Mouse (Mus musculus) limb, embryonic 14.5 days (tissue): ENCODE results near the gene Wwox. TPM values are rescaled to one million over a fixed set of nuclear protein-coding genes. Genes with fewer than 3 reads are reported as not detected.

ENCODE experiments used
- ATAC-seq: fragments of 200-750 bp; cut with Nextera tagmentation; 2 replicates; pipeline ENCODE4 v1.8.0; 2017; ENCODE audit warnings: low read depth, moderate number of reproducible peaks, moderate TSS enrichment; ENCODE audit not compliant: low FRiP score
- DNase-seq: peaks from one replicate; pipeline ENCODE4 v3.0.0-alpha.2; 2015; ENCODE audit warnings: low spot score
- H3K27ac ChIP-seq: fragments of 300-500 bp; sonication (generic); replicated peaks from 2 replicates; pipeline ENCODE4 v1.5.1; 2014; ENCODE audit warnings: low read depth, mild to moderate bottlenecking, low read length, moderate library complexity, mixed read lengths
- H3K27me3 ChIP-seq: fragments of 300-500 bp; sonication (generic); 2 replicates; pipeline ENCODE4 v1.6.1; 2014; ENCODE audit warnings: low read length, mixed read lengths; ENCODE audit not compliant: control insufficient read depth, insufficient read depth
- H3K36me3 ChIP-seq: fragments of 300-500 bp; sonication (generic); 2 replicates; pipeline ENCODE4 v1.6.1; 2014; ENCODE audit warnings: mild to moderate bottlenecking, low read length, moderate library complexity, mixed read lengths; ENCODE audit not compliant: control insufficient read depth, insufficient read depth
- H3K4me1 ChIP-seq: fragments of 300-500 bp; sonication (generic); 2 replicates; pipeline ENCODE4 v1.6.1; 2014; ENCODE audit warnings: antibody characterized with exemption, low read length, mixed read lengths; ENCODE audit not compliant: control insufficient read depth, insufficient read depth
- H3K4me2 ChIP-seq: fragments of 300-500 bp; sonication (generic); replicated peaks from 2 replicates; pipeline ENCODE4 v1.6.1; 2014; ENCODE audit warnings: low read depth, mild to moderate bottlenecking, low read length, moderate library complexity; ENCODE audit not compliant: severe bottlenecking
- H3K4me3 ChIP-seq: fragments of 300-500 bp; sonication (generic); replicated peaks from 2 replicates; pipeline ENCODE4 v1.5.1; 2014; ENCODE audit warnings: low read length
- H3K9ac ChIP-seq: fragments of 300-500 bp; sonication (generic); 2 replicates; pipeline ENCODE4 v1.6.1; 2014; ENCODE audit warnings: mild to moderate bottlenecking, low read depth, low read length, moderate library complexity; ENCODE audit not compliant: severe bottlenecking
- H3K9me3 ChIP-seq: fragments of 300-500 bp; sonication (generic); 2 replicates; pipeline ENCODE4 v1.6.1; 2016; ENCODE audit warnings: low read length; ENCODE audit not compliant: control insufficient read depth
- POLR2A ChIP-seq: fragments of 200-500 bp; IDR thresholded peaks from 2 replicates; pipeline ENCODE4 v1.8.0; 2012; ENCODE audit warnings: inconsistent platforms, mild to moderate bottlenecking, moderate library complexity, borderline replicate concordance; ENCODE audit not compliant: insufficient read depth, insufficient read length; ENCODE audit errors: extremely low read depth
- WGBS: fragments of 180-500 bp; shearing (Covaris S2); extraction: QIAGEN DNeasy Blood & Tissue Kit; methylation state at CpG from one replicate; pipeline ENCODE4 v1.1.7; 2014; 5-methylcytosine and 5-hydroxymethylcytosine counted together
- polyA plus RNA-seq, 2 experiments: library from polyadenylated mRNA; depleted of rRNA in 1 of 2; stranded (reverse) in 1 of 2; unstranded in 1 of 2; fragments of >200 nt; fragmentation: Nextera tagmentation in 1 of 2; extraction: Ambion mirVana in 1 of 2; gene quantifications; 2 replicates each; pipeline versions ENCODE4 v1.2.1 to v1.2.3; 2012 to 2014

Wwox gene
- polyA plus RNA-seq, 2 experiments, result 8.6 to 9.4 TPM

GRCm38 (mm10) chr8:114751376-114752135 lies 312.1 kb downstream of the Wwox start:
- no peaks in the 10 kb centered on the region for H3K36me3 ChIP-seq
- 66% methylated on average over 18 of the region's 18 CpGs for WGBS
- no peak for TF ChIP-seq POLR2A
- H3K27me3 ChIP-seq, result no peaks in the 10 kb centered on the region
- no peak overlapping the region for H3K4me3 ChIP-seq
- no peak overlapping the region for H3K9ac ChIP-seq
- DNase-seq, result no peak
- no peak overlapping the region for H3K27ac ChIP-seq
- H3K4me2 ChIP-seq, result no peak overlapping the region
- no peaks in the 10 kb centered on the region for H3K4me1 ChIP-seq
- ATAC-seq, result no peak
- H3K9me3 ChIP-seq, result no peaks in the 10 kb centered on the region

GRCm38 (mm10) chr8:114759621-114760020 lies 320.2 kb downstream of the Wwox start:
- Histone ChIP-seq H3K36me3 (no peaks in the 10 kb centered on the region), H3K27me3 (no peaks in the 10 kb centered on the region), H3K4me2 (no peak overlapping the region), H3K9ac (no peak overlapping the region), H3K4me3 (no peak overlapping the region), H3K27ac (no peak overlapping the region), H3K9me3 (no peaks in the 10 kb centered on the region), H3K4me1 (no peaks in the 10 kb centered on the region)
- DNase-seq (no peak), ATAC-seq (no peak)
- TF ChIP-seq POLR2A, result no peak
- WGBS, result 25% methylated on average over 2 of the region's 2 CpGs

- Histone ChIP-seq H3K9me3 (no peaks in the 10 kb centered on the region), H3K4me2 (no peak overlapping the region), H3K4me1 (peaks cover 7% of the 10 kb centered on the region), H3K27ac (no peak overlapping the region), H3K27me3 (no peaks in the 10 kb centered on the region), H3K9ac (no peak overlapping the region), H3K4me3 (no peak overlapping the region), H3K36me3 (no peaks in the 10 kb centered on the region)
- TF ChIP-seq POLR2A, result no peak
- no peak for ATAC-seq
- no peak for DNase-seq
- WGBS, result 89% methylated on average over 3 of the region's 3 CpGs
Measured at GRCm38 (mm10) chr8:114768536-114768935, 329.1 kb downstream of the Wwox start.

GRCm38 (mm10) chr8:114770856-114771776 lies 331.7 kb downstream of the Wwox start:
- H3K36me3 ChIP-seq, result no peaks in the 10 kb centered on the region
- no peak overlapping the region for H3K27ac ChIP-seq
- DNase-seq (peak; percentile 79), ATAC-seq (no peak; the same call in 1 of the 2 replicates)
- TF ChIP-seq POLR2A, result no peak
- H3K9me3 ChIP-seq, result no peaks in the 10 kb centered on the region
- H3K4me2 ChIP-seq, result no peak overlapping the region
- WGBS, result 44% methylated on average over 31 of the region's 31 CpGs
- peaks cover 16% of the 10 kb centered on the region for H3K4me1 ChIP-seq
- H3K9ac ChIP-seq, result no peak overlapping the region
- no peak overlapping the region for H3K4me3 ChIP-seq
- no peaks in the 10 kb centered on the region for H3K27me3 ChIP-seq

- H3K27ac ChIP-seq, result 0 out of 2 replicates have a peak overlapping the region, but pooled peaks have one; percentile 28
- no peak overlapping the region for H3K4me3 ChIP-seq
- H3K4me2 ChIP-seq, result no peak overlapping the region
- 65% methylated on average over 1 of the region's 1 CpGs for WGBS
- H3K27me3 ChIP-seq, result no peaks in the 10 kb centered on the region
- H3K9me3 ChIP-seq, result no peaks in the 10 kb centered on the region
- no peak for TF ChIP-seq POLR2A
- peaks cover 16% of the 10 kb centered on the region for H3K4me1 ChIP-seq
- DNase-seq, result no peak
- no peak for ATAC-seq
- no peak overlapping the region for H3K9ac ChIP-seq
- no peaks in the 10 kb centered on the region for H3K36me3 ChIP-seq
Measured at GRCm38 (mm10) chr8:114772276-114772849, 332.9 kb downstream of the Wwox start.
